Mouse (Mus musculus) intestine, embryonic 14.5 days (tissue): ENCODE measurements around the gene Trim72. TPM values are rescaled to one million over a fixed set of nuclear protein-coding genes. Genes with fewer than 3 reads are reported as not detected.
A peak's percentile ranks its signal among the peaks of the same experiment; 100 is the strongest.
"Not testable (repeated sequence)": the region's sequence is repeated elsewhere in the genome, so short reads cannot be mapped to it uniquely, and the experiment has no call there.

Experiments
- ATAC-seq: fragments of 200-750 bp; cut with Nextera tagmentation; replicated peaks from 2 replicates; pipeline ENCODE4 v1.8.0; 2017; ENCODE audit warnings: low read depth, moderate number of reproducible peaks, moderate TSS enrichment, moderate library complexity; ENCODE audit not compliant: low FRiP score, low TSS enrichment
- DNase-seq: peaks from one replicate; pipeline ENCODE4 v3.0.0-alpha.2; 2018; ENCODE audit warnings: low spot score
- H3K27ac ChIP-seq: fragments of 300-500 bp; sonication (generic); 2 replicates; pipeline ENCODE4 v1.5.1; 2014; ENCODE audit warnings: low read depth, mild to moderate bottlenecking, control low read depth
- H3K27me3 ChIP-seq: fragments of 300-500 bp; sonication (generic); replicated peaks from 2 replicates; pipeline ENCODE4 v1.6.1; 2014; ENCODE audit warnings: low read length, control low read depth; ENCODE audit not compliant: control insufficient read depth, insufficient read depth
- H3K36me3 ChIP-seq: fragments of 300-500 bp; sonication (generic); 2 replicates; pipeline ENCODE4 v1.6.1; 2014; ENCODE audit warnings: low read length, control low read depth; ENCODE audit not compliant: control insufficient read depth, insufficient read depth
- H3K4me1 ChIP-seq: fragments of 300-500 bp; sonication (generic); replicated peaks from 2 replicates; pipeline ENCODE4 v1.6.1; 2014; ENCODE audit warnings: low read length, control low read depth, mixed read lengths; ENCODE audit not compliant: control insufficient read depth, insufficient read depth
- H3K4me2 ChIP-seq: fragments of 300-500 bp; sonication (generic); 2 replicates; pipeline ENCODE4 v1.6.1; 2014; ENCODE audit warnings: low read length
- H3K4me3 ChIP-seq: fragments of 300-500 bp; sonication (generic); 2 replicates; pipeline ENCODE4 v1.5.1; 2014; ENCODE audit warnings: low read depth, low read length, control low read depth, mixed read lengths
- H3K9ac ChIP-seq: fragments of 300-500 bp; sonication (generic); 2 replicates; pipeline ENCODE4 v1.6.1; 2014; ENCODE audit warnings: mild to moderate bottlenecking, low read length
- H3K9me3 ChIP-seq: fragments of 300-500 bp; sonication (generic); 2 replicates; pipeline ENCODE4 v1.6.1; 2016; ENCODE audit warnings: low read length, control low read depth; ENCODE audit not compliant: control insufficient read depth
- WGBS: fragments of 180-500 bp; shearing (Covaris S2); extraction: QIAGEN DNeasy Blood & Tissue Kit; methylation state at CpG from one replicate; pipeline ENCODE4 v1.1.7; 2014; 5-methylcytosine and 5-hydroxymethylcytosine counted together
- polyA plus RNA-seq: library from polyadenylated mRNA; unstranded; fragments of >200 nt; fragmentation: Nextera tagmentation; extraction: Ambion mirVana; gene quantifications from 2 replicates; pipeline ENCODE4 v1.2.1, GENCODE M21; 2014

Trim72 gene
- polyA plus RNA-seq, 1 experiment from 2014 or later: 0.16 TPM

DNA sequence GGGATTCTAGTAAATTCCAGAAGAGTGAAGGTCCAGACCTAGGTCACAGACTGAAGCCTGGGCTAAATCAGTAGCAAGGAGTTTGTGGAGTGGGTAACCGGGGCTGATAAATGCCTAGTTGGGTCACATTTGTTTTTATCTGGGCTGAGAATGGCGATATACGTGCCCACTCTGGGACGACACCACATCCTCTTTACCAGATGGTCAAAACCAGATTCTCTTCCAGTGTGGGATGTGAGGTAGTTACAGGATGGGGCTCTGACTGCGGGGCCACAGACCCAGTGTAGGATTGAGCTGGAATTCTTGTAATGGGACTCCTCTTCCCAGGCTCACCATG lies 369 bp downstream of the Trim72 start:
- H3K4me2 ChIP-seq: peak overlapping the region; percentile 31
- ATAC-seq (no peak), DNase-seq (no peak)
- H3K9ac ChIP-seq: no peak overlapping the region
- H3K9me3 ChIP-seq: no peaks in the 10 kb centered on the region
- H3K4me1 ChIP-seq: peaks cover 13% of the 10 kb centered on the region
- H3K36me3 ChIP-seq: no peaks in the 10 kb centered on the region
- H3K27ac ChIP-seq: 0 out of 2 replicates have a peak overlapping the region, but pooled peaks have one; percentile 65
- H3K4me3 ChIP-seq: no peak overlapping the region
- no peaks in the 10 kb centered on the region for H3K27me3 ChIP-seq
- WGBS: 41% methylated on average over 5 of the region's 5 CpGs

DNA sequence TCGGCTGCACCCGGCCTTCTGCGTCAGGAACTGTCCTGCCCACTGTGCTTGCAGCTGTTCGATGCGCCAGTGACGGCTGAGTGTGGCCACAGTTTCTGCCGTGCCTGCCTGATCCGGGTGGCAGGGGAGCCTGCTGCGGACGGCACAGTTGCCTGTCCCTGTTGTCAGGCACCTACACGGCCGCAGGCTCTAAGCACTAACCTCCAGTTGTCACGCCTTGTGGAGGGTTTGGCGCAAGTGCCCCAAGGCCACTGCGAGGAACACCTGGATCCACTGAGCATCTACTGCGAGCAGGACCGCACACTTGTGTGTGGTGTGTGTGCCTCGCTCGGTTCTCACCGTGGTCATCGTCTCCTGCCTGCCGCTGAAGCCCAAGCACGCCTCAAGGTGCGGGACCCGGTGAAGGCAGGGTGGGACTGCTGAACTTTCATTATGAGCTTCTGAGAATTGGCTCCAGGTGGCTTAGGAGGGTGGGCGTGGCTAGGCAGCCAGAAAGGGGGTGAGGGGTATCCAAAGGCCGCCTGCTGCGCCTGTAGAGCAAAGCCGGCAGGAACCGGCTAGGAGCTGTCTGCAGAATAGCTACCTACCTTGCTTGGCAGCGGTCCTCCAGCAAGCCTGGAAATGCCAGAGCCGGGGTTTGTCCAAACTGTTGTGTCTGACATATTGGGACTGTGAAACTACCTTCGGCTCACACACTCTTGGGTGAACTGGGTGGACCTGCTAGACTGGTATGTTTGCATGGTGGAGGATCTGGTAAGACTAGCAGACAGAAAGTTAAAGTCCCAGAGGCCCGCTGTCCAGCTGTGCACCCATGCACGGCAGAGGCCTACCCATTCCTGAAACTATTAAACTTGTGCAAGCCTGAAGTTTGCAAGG lies 976 bp downstream of the Trim72 start:
- DNase-seq (peak; percentile 72), ATAC-seq (peak; percentile 72)
- peak overlapping the region; percentile 65 for H3K27ac ChIP-seq
- peak overlapping the region; percentile 31 for H3K4me2 ChIP-seq
- no peaks in the 10 kb centered on the region for H3K36me3 ChIP-seq
- H3K9ac ChIP-seq: peak overlapping the region; percentile 22; the same call in 1 of the 2 replicates
- no peak overlapping the region for H3K4me3 ChIP-seq
- H3K9me3 ChIP-seq: no peaks in the 10 kb centered on the region
- WGBS: 21% methylated on average over 35 of the region's 35 CpGs
- peaks cover 13% of the 10 kb centered on the region for H3K4me1 ChIP-seq
- H3K27me3 ChIP-seq: no peaks in the 10 kb centered on the region

- no peak overlapping the region for H3K4me2 ChIP-seq
- WGBS: 80% methylated on average over 7 of the region's 7 CpGs
- no peaks in the 10 kb centered on the region for H3K27me3 ChIP-seq
- DNase-seq: no peak
- H3K9me3 ChIP-seq: no peaks in the 10 kb centered on the region
- ATAC-seq: no peak
- H3K27ac ChIP-seq: no peak overlapping the region
- peaks cover 17% of the 10 kb centered on the region for H3K4me1 ChIP-seq
- H3K4me3 ChIP-seq: no peak overlapping the region
- no peak overlapping the region for H3K9ac ChIP-seq
- no peaks in the 10 kb centered on the region for H3K36me3 ChIP-seq
Measured at GRCm38 (mm10) chr7:128006193-128006592, 2.4 kb downstream of the Trim72 start.

- no peaks in the 10 kb centered on the region for H3K36me3 ChIP-seq
- H3K9ac ChIP-seq: no peak overlapping the region
- H3K4me2 ChIP-seq: 0 out of 2 replicates have a peak overlapping the region, but pooled peaks have one; percentile 14
- no peaks in the 10 kb centered on the region for H3K27me3 ChIP-seq
- peaks cover 6% of the 10 kb centered on the region for H3K4me1 ChIP-seq
- H3K9me3 ChIP-seq: no peaks in the 10 kb centered on the region
- 50% methylated on average over 40 of the region's 40 CpGs for WGBS
- ATAC-seq (no peak), DNase-seq (peak; percentile 50)
- no peak overlapping the region for H3K27ac ChIP-seq
- H3K4me3 ChIP-seq: no peak overlapping the region
Measured at GRCm38 (mm10) chr7:128009715-128010340, 6.1 kb downstream of the Trim72 start.

DNA sequence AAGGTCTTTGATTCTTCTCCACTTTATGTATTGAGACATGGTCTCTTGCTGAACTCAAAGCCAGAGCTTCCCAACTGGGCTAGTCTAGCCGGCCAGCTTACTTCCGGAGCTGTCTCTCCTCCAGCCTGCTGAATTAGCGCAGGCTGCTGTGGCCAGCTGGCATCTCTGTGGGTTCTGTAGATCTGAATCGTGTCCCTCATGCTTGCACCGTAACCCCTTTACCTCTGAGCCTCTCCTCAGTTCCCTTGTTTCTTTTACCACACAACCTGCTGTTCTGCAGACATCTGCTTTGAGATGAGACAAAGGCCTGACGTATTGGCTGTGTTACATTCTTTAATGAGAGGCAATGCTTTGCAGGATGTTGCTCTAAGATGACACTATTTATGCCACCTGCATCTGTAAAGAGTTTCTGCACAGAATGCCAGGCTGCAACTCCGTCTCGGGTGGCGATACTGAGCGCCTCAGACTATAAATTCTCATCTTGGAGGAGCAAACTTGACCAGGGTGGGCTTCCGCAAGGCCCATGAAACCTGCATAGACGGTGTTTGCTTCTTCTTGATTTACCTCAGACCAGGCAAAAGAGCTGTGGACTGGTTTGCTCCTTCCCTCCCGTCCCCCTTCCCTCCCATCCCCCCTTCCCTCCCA lies 8.5 kb downstream of the Trim72 start:
- 0 out of 2 replicates have a peak, but pooled peaks cover 4% of the 10 kb centered on the region for H3K4me1 ChIP-seq
- H3K36me3 ChIP-seq: no peaks in the 10 kb centered on the region
- no peaks in the 10 kb centered on the region for H3K9me3 ChIP-seq
- DNase-seq (no peak), ATAC-seq (no peak)
- no peak overlapping the region for H3K27ac ChIP-seq
- H3K9ac ChIP-seq: no peak overlapping the region
- WGBS: 69% methylated on average over 13 of the region's 13 CpGs
- no peak overlapping the region for H3K4me2 ChIP-seq
- no peaks in the 10 kb centered on the region for H3K27me3 ChIP-seq
- H3K4me3 ChIP-seq: no peak overlapping the region

GRCm38 (mm10) chr7:128013116-128013515 lies 9.4 kb downstream of the Trim72 start:
- 92% methylated on average over 13 of the region's 13 CpGs for WGBS
- Histone ChIP-seq H3K36me3 (no peaks in the 10 kb centered on the region), H3K27me3 (no peaks in the 10 kb centered on the region), H3K4me1 (0 out of 2 replicates have a peak, but pooled peaks cover 4% of the 10 kb centered on the region), H3K9ac (no peak overlapping the region), H3K4me3 (no peak overlapping the region), H3K4me2 (no peak overlapping the region), H3K9me3 (no peaks in the 10 kb centered on the region), H3K27ac (no peak overlapping the region)
- no peak for ATAC-seq
- DNase-seq: no peak

DNA sequence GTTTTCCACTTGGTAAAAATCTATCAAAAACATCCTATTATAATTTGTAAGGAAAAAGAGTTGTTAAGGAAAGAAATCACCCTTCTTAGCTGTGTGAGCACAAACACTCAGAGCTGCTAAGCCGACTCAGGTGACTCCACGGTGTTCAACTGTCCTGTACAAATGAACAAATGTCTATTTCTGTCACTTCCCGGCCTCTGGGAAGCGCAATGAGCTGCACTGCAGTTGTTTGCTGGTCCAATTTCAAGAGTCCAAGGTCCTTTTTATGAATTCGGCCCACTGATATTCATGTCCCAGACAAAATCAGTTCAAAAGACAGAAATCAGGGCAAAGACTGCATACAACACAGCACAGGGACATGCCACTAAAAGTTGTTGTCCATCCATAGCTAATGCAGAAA lies 12.4 kb downstream of the Trim72 start:
- not testable (repeated sequence) for H3K27ac ChIP-seq
- WGBS: 61% methylated on average over 5 of the region's 5 CpGs

DNA sequence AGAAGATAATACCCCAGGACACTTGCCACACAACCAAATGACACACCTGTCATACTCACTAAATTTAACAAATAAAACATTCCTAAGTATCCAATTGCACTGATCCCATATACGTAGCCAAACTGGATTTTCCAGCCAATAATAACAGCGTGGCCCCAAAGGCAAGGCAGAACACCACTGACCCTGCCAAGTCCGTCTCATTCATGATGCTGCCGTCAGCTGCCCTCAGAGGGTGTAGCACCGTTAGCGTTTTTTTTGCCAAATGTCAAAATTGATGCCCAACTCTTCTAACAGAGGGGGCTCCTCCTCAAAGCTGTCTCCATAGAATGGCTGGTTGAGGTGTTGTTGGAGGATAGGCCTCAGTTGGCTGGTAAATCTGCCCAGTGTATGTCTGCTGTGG lies 12.9 kb downstream of the Trim72 start:
- ATAC-seq (no peak), DNase-seq (no peak)
- no peaks in the 10 kb centered on the region for H3K36me3 ChIP-seq

More for the DNA sequence above, 12.4 kb downstream of the Trim72 start:
- not testable (repeated sequence) for H3K36me3 ChIP-seq, ATAC-seq, H3K4me3 ChIP-seq, H3K27me3 ChIP-seq, H3K9me3 ChIP-seq, H3K4me2 ChIP-seq, H3K4me1 ChIP-seq, H3K9ac ChIP-seq, DNase-seq

More for the DNA sequence above, 12.9 kb downstream of the Trim72 start:
- WGBS: 81% methylated on average over 6 of the region's 6 CpGs
- H3K9me3 ChIP-seq: no peaks in the 10 kb centered on the region
- no peak overlapping the region for H3K4me3 ChIP-seq
- H3K27me3 ChIP-seq: no peaks in the 10 kb centered on the region
- no peak overlapping the region for H3K4me2 ChIP-seq
- no peaks in the 10 kb centered on the region for H3K4me1 ChIP-seq
- no peak overlapping the region for H3K9ac ChIP-seq
- no peak overlapping the region for H3K27ac ChIP-seq
